Mouse (Mus musculus): ENCODE measurements at regions not wholly inside any gene's neighbourhood (a gene's known extent, or its start where the extent isn't known, plus 50 kb on each side); places are given as distances from the start of the nearest gene placed in this dataset.
A peak's percentile ranks its signal among the peaks of the same experiment; 100 is the strongest.

GRCm38 (mm10) chr9:97297538-97297937 lies 72.2 kb downstream of the Trim42 start:
- no peak for DNase-seq (ENCODE audit: low read depth, low spot score)

- no peak for DNase-seq (ENCODE audit: low read depth, low spot score)
These were observed 74.0 kb downstream of the Trim42 start for GRCm38 (mm10) chr9:97295770-97296169.

GRCm38 (mm10) chr9:97291870-97292269 lies 77.9 kb downstream of the Trim42 start:
- no peak for DNase-seq (ENCODE audit: low read depth, low spot score)

GRCm38 (mm10) chr9:97284282-97284802 lies 85.4 kb downstream of the Trim42 start:
- no peak for DNase-seq (ENCODE audit: low read depth, low spot score)

- no peak for DNase-seq (ENCODE audit: low read depth, low spot score)
These were observed 87.7 kb downstream of the Trim42 start for GRCm38 (mm10) chr9:97282090-97282489.

GRCm38 (mm10) chr9:97275449-97275848 lies 94.3 kb downstream of the Trim42 start:
- peak; percentile 23 for DNase-seq (ENCODE audit: low read depth, low spot score)

GRCm38 (mm10) chr9:97273891-97274290 lies 95.9 kb downstream of the Trim42 start:
- DNase-seq (ENCODE audit: low read depth, low spot score) = no peak

GRCm38 (mm10) chr9:97272061-97272460 lies 97.7 kb downstream of the Trim42 start:
- DNase-seq (ENCODE audit: low read depth, low spot score) = no peak

GRCm38 (mm10) chr9:97247621-97248020 lies 122.1 kb downstream of the Trim42 start:
- no peak for DNase-seq (ENCODE audit: low read depth, low spot score)

- no peak for DNase-seq (ENCODE audit: low read depth, low spot score)
These were observed 115.1 kb upstream of the Slc25a36 start for GRCm38 (mm10) chr9:97226074-97226473.

GRCm38 (mm10) chr9:97224549-97224948 lies 113.6 kb upstream of the Slc25a36 start:
- no peak for DNase-seq (ENCODE audit: low read depth, low spot score)

- DNase-seq (ENCODE audit: low read depth, low spot score) = no peak
These were observed 103.8 kb upstream of the Slc25a36 start for GRCm38 (mm10) chr9:97214806-97215205.

- DNase-seq (ENCODE audit: low read depth, low spot score) = no peak
These were observed 79.4 kb upstream of the Slc25a36 start for GRCm38 (mm10) chr9:97190321-97190860.

- no peak for DNase-seq (ENCODE audit: low read depth, low spot score)
These were observed 78.7 kb upstream of the Slc25a36 start for GRCm38 (mm10) chr9:97189646-97190045.

- DNase-seq (ENCODE audit: low read depth, low spot score) = no peak
These were observed 77.8 kb upstream of the Slc25a36 start for GRCm38 (mm10) chr9:97188616-97189330.

GRCm38 (mm10) chr9:97173230-97173951 lies 62.4 kb upstream of the Slc25a36 start:
- DNase-seq (ENCODE audit: low read depth, low spot score) = no peak

GRCm38 (mm10) chr9:97172075-97172474 lies 61.1 kb upstream of the Slc25a36 start:
- no peak for DNase-seq (ENCODE audit: low read depth, low spot score)

GRCm38 (mm10) chr9:97171484-97171883 lies 60.5 kb upstream of the Slc25a36 start:
- DNase-seq (ENCODE audit: low read depth, low spot score) = no peak

- DNase-seq (ENCODE audit: low read depth, low spot score) = no peak
These were observed 59.9 kb upstream of the Slc25a36 start for GRCm38 (mm10) chr9:97170836-97171235.

GRCm38 (mm10) chr9:97162465-97162864 lies 51.5 kb upstream of the Slc25a36 start:
- no peak for DNase-seq (ENCODE audit: low read depth, low spot score)
